Mouse (Mus musculus) brown adipose tissue, adult 24 weeks (tissue): ENCODE results near the gene Tnfsf12. TPM values are rescaled to one million over a fixed set of nuclear protein-coding genes. Genes with fewer than 3 reads are reported as not detected.
A peak's percentile ranks its signal among the peaks of the same experiment; 100 is the strongest.

Experiments used
- H3K27ac ChIP-seq: fragments of 200-500 bp; replicated peaks from 2 replicates; pipeline ENCODE4 v1.5.1; 2012; ENCODE audit warnings: low read depth, mild to moderate bottlenecking, low read length
- H3K4me1 ChIP-seq: fragments of 200-500 bp; 2 replicates; pipeline ENCODE4 v1.6.1; 2012; ENCODE audit warnings: low read length, mixed read lengths; ENCODE audit not compliant: control insufficient read depth, insufficient read depth, insufficient read length
- H3K4me3 ChIP-seq: fragments of 200-500 bp; 2 replicates; pipeline ENCODE4 v1.5.1; 2012; ENCODE audit warnings: low read depth, mild to moderate bottlenecking, low read length, moderate library complexity; ENCODE audit not compliant: insufficient read depth
- polyA plus RNA-seq: library from polyadenylated mRNA; stranded (reverse); fragments of >200 nt; gene quantifications from 2 replicates; pipeline ENCODE4 v1.2.4, GENCODE M21; 2012; ENCODE audit not compliant: missing spikeins, insufficient read depth, insufficient read length

The Tnfsf12 gene
- polyA plus RNA-seq, 1 experiment, result 13.7 TPM

- Histone ChIP-seq H3K27ac (no peak overlapping the region), H3K4me1 (no peaks in the 10 kb centered on the region; the same call in 1 of the 2 replicates), H3K4me3 (no peak overlapping the region)
Measured at GRCm38 (mm10) chr11:69679144-69679543, 16.5 kb downstream of the Tnfsf12 start.

- Histone ChIP-seq H3K4me1 (no peaks in the 10 kb centered on the region), H3K27ac (peak within 1 kb of the TSS; percentile 94), H3K4me3 (peak within 1 kb of the TSS; percentile 95)
Measured at GRCm38 (mm10) chr11:69672211-69672706, 23.4 kb downstream of the Tnfsf12 start, which contains the start of gene Eif4a1. Gene Eif4a1, minus strand, starts transcription at chr11:69672423.

DNA sequence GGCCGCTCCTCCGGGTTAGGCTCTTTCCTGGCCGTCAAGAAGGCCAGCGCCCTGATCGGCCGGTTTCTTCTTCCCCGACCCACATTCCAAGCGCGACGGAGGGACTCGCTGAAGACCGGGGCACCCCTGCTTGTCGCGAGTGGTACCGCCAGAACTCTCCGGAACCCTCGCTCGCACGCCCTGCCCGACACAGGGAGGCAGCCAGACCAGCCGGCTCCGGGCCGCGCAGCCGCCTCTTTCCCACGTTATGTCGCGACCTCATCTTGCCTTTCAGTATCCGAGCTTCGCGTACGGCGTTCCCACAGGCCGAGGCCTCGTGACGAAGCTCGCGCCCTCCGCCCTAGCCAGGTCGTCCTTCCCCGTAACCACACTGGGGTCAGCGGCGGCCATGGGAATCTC lies 23.9 kb downstream of the Tnfsf12 start:
- Histone ChIP-seq H3K27ac (peak overlapping the region; percentile 94), H3K4me1 (no peaks in the 10 kb centered on the region), H3K4me3 (peak overlapping the region; percentile 95)

DNA sequence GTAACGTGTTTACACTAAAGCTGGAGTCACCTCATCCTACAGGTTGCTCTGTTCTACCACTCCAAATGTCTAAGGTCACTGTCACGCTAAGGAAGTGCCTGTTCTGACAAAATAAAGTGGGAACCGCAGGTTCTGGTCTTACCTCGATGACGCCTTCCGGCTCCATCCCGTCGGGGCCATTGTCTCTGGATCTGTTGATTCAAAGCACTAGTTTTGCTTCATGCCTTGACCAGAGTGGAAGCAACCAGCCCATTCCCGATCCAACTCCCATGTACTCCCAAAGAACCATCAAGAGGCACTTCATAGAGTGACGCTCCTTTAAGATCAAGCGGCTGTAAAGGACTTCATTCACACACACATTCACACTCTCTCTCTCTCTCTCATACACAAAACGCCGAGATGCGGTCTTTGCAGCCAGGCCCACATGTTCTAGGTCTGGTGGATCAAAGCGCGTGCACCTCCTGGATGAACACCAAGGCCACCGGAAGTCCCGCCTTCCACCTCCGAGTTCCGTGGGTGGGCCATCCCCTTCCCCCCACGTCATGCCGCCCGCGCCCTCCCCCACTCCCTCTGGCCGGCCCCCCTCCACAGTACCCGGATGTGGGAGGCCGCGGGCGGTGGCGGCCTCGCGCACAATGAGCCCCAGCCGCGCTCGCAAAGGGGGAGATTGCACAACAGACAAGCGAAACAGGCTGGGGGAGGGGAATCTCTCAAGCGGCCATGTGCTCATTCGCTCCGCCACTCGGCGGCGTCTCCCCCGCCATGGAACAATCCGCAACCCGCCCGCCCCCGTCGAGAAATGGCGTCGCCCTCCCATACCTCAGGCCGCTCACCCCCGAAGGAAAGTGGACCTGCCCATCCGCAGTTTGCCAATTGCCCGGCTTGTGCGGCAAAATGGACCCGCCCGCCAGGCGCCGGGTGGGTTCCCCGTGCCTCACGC lies 24.6 kb downstream of the Tnfsf12 start:
- H3K27ac ChIP-seq, result peak overlapping the region; percentile 94
- H3K4me1 ChIP-seq, result no peaks in the 10 kb centered on the region
- peak overlapping the region; percentile 95 for H3K4me3 ChIP-seq

DNA sequence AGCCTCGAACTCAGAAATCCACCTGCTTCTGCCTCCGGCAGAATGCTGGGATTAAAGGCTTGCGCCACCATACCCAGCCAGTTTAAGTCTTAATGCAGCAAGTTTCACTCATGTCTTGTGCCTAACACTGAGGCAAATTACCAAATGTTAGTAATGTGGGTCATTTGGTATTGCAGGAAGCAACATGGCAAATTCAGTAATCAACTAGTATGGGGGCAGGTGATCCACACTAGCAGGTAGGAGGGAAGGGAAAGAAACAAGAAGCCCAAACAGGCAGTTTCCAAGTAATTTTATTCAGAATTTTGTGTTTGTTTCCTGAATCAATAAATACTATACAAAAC lies 29.0 kb downstream of the Tnfsf12 start:
- Histone ChIP-seq H3K27ac (no peak overlapping the region), H3K4me1 (peaks cover 10% of the 10 kb centered on the region), H3K4me3 (no peak overlapping the region)

DNA sequence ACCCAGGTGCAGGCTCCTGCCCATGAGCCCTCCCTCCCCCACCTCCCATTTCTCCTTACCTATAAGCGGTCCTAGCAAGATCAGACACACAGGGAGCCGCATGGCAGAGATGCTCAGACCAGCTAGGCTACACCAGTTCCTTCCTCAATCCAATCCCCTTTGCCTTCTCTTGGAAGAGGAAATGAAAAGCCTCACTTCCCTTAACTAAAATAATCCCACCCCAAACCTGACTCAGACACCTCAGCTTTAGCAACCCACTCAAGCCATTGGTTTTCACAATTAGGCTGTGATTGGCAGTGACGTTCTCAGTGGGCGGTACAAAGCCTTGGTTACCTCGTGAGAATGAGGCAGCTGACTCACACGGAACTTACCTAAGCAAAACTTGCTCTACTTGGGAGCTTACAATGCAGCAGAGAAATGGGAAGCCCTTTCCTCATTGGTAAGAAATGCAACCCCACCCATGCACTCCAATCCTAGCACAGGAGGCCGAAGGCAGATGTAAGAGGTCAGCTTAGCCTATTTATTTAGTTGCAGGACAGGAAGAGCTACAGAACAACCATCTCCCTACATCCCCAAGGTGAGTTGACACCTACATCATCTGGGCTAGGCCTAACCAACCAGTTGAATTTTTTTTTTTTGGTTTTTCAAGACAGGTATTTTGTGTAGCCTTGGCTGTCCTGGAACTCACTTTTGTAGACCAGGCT lies 29.5 kb downstream of the Tnfsf12 start, which contains the start of gene Cd68:
Gene Cd68, minus strand, starts transcription at position 193 of the 704 bp plus-strand sequence.
- H3K27ac ChIP-seq, result peak within 1 kb of the TSS; percentile 85
- H3K4me3 ChIP-seq, result peak within 1 kb of the TSS; percentile 38

GRCm38 (mm10) chr11:69665457-69665960 lies 30.1 kb downstream of the Tnfsf12 start:
- H3K4me1 ChIP-seq, result peaks cover 10% of the 10 kb centered on the region
- peak overlapping the region; percentile 38 for H3K4me3 ChIP-seq
- H3K27ac ChIP-seq, result peak overlapping the region; percentile 85

More for the DNA sequence above, 29.5 kb downstream of the Tnfsf12 start, which contains the start of gene Cd68:
- peaks cover 10% of the 10 kb centered on the region for H3K4me1 ChIP-seq

DNA sequence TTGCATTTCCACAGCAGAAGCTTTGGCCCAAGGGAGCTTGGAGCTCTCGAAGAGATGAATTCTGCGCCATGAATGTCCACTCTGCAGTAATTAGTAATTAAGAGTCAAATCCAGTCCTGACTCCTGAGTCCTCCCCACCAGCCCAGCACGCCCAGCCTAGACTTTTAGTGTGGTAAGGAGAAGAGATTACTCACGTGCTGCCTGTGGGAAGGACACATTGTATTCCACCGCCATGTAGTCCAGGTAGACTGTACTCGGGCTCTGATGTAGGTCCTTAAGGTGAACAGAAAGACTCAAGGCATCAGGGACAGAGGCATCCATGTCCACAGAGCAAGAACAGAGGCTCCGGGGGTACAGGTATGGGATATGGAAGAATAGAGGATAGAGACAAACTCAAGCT lies 30.8 kb downstream of the Tnfsf12 start:
- H3K4me1 ChIP-seq, result peaks cover 10% of the 10 kb centered on the region
- peak overlapping the region; percentile 38 for H3K4me3 ChIP-seq
- H3K27ac ChIP-seq, result peak overlapping the region; percentile 85

GRCm38 (mm10) chr11:69663795-69664194 lies 31.9 kb downstream of the Tnfsf12 start:
- Histone ChIP-seq H3K4me1 (peaks cover 10% of the 10 kb centered on the region), H3K27ac (peak overlapping the region; percentile 85), H3K4me3 (no peak overlapping the region)

GRCm38 (mm10) chr11:69662967-69663671 lies 32.5 kb downstream of the Tnfsf12 start:
- Histone ChIP-seq H3K4me3 (peak overlapping the region; percentile 45), H3K4me1 (peaks cover 10% of the 10 kb centered on the region), H3K27ac (peak overlapping the region; percentile 85)

DNA sequence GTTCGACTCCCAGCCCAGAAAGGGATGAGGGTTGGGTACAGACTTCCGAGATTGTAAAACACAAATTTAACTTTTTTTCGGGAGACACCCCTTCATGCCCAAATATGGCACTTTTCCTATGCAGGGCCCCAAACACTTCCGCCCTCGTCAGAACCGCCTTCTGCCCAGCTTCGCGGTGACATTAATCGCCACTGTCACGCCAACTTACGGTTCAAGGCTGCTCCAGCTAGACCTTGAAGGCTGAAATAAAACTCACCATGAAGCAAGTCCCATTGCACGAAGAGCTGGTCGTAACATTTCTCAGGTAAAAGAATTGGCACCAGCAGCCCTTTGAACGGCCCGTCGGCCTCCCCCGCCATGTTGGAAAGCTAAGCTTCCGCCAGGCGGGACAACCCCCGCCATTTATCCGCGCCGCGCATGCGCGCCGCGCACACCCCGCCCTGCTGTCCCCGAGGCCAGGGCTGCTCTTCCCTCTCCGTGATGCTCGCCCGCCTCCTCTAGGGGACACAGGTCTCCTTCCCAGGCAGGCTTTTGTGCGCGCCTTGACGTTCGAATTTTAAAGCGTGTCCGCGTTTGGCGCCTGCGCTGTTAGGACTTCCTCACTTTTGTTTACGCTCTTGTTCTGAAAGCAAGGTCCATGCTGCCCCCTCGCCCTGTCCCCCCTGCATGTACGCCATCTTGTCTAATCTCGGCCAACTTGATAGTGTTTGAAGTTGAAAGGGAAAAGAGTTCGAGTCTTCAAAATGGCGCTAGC lies 33.3 kb downstream of the Tnfsf12 start, which contains the start of gene Mpdu1:
Gene Mpdu1, minus strand, starts transcription at position 430 of the 754 bp plus-strand sequence.
- peaks cover 10% of the 10 kb centered on the region for H3K4me1 ChIP-seq
- H3K27ac ChIP-seq, result peak within 1 kb of the TSS; percentile 98
- peak within 1 kb of the TSS; percentile 73 for H3K4me3 ChIP-seq

DNA sequence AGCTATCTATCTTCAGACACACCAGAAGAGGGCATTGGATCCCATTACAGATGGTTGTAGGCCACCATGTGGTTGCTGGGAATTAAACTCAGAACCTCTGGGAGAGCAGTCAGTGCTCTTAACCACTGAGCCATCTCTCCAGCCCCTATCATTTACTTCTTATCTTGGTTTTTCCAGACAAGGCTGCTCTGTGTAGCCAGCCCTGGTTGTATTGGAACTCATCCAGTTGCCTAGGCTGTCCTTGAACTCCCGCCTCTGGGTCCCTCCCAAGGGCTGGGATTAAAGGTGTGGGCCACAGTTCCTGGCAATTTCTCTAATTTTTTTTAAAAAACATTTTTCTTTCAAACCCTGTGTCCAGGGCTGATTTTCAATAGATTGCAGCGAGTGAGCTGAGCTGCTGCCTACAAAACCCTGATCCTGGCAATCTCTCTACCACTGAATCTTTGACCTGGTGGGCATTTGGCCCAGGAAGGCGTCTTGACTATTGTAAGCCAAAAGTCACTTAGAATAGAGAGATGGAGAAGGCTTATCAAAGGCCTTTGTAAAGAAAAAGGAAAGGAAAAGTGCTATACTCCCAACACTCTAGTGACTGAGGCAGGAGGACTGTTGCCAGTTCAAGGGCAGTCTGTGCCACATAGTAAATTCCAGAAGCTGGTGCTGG lies 34.3 kb downstream of the Tnfsf12 start:
- H3K4me1 ChIP-seq, result peaks cover 10% of the 10 kb centered on the region
- H3K27ac ChIP-seq, result peak overlapping the region; percentile 98
- peak overlapping the region; percentile 73 for H3K4me3 ChIP-seq

- no peaks in the 10 kb centered on the region; the same call in 1 of the 2 replicates for H3K4me1 ChIP-seq
- no peak overlapping the region for H3K27ac ChIP-seq
- H3K4me3 ChIP-seq, result no peak overlapping the region
Measured at GRCm38 (mm10) chr11:69657462-69657881, 38.2 kb downstream of the Tnfsf12 start.
